Mouse (Mus musculus) lung, postnatal 0 days (tissue): ENCODE measurements around the gene Cic.
A peak's percentile ranks its signal among the peaks of the same experiment; 100 is the strongest.

ENCODE experiments used
- CTCF ChIP-seq: IDR thresholded peaks from 2 replicates; pipeline ENCODE4 v1.5.1; 2016; ENCODE audit warnings: antibody characterized with exemption, mild to moderate bottlenecking
- EP300 ChIP-seq: IDR thresholded peaks from 2 replicates; pipeline ENCODE4 v1.6.1; 2016; ENCODE audit warnings: antibody characterized with exemption, mild to moderate bottlenecking, control low read depth

DNA sequence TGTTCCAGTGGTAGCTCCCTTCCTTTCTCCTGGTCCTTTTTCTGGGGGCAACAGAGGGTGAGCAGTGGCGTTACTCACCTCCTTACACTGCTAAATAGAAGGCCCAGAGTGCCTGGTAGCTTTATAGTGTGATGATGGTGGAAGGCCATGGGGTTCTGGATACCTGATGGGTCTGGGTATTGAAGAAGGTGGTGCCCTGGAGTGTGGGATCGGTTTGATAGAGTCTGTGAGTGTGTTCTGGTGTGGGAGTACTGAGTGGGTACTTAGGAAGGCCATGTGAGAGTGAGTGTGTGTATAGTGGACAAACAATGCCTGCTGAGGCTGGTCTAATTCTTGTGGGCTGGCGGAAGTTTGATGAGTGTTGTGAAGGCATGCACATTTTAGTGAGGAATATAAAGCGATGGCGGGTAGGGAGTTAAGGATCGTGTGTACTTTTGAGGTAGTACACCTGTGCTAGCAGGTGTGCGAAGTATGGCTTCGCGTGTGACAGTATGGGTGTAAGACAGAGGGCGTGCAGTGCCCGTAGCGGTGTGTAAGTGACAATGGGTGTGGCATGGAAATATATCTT lies 13.7 kb downstream of the Cic start:
- TF ChIP-seq CTCF = peak; percentile 14; the same call in 1 of the 2 replicates
- TF ChIP-seq EP300 = peak; percentile 66
